Mouse (Mus musculus): ENCODE results near the gene Myg1. TPM values are rescaled to one million over a fixed set of nuclear protein-coding genes. Genes with fewer than 3 reads are reported as not detected.

Myg1 gene
- total and polyA plus RNA-seq, 3 experiments, result 19.0 to 27.8 (median 24.1) TPM

- no peak for TF ChIP-seq CTCF (IDR thresholded peaks at IDR 0.05)
- TF ChIP-seq EP300 (IDR thresholded peaks at IDR 0.05; ENCODE audit: insufficient read depth, low read depth, low read length), result no peak
- TF ChIP-seq POLR2A (IDR thresholded peaks at IDR 0.05; ENCODE audit: insufficient read depth, low read depth, low read length), result no peak
- Histone ChIP-seq H3K27ac (no peak overlapping the region), H3K4me1 (ENCODE audit: control insufficient read depth, insufficient read depth, low read length) (no peaks in the 10 kb centered on the region), H3K27me3 (ENCODE audit: control insufficient read depth, insufficient read depth, low read length) (no peaks in the 10 kb centered on the region; the same call in none of the 2 replicates), H3K36me3 (ENCODE audit: control insufficient read depth, insufficient read depth, low read length) (no peaks in the 10 kb centered on the region), H3K79me2 (replicated peaks; ENCODE audit: control insufficient read depth, insufficient read depth, low read length) (no peaks in the 10 kb centered on the region), H3K4me3 (no peak overlapping the region), H3K9ac (ENCODE audit: low read depth, low read length) (no peak overlapping the region)
- DNase-seq, result no peak
- intact Hi-C loops (cut with DNase I), result no loop called here
- 23% methylated on average over 7 of the region's 7 CpGs for WGBS
Measured at GRCm38 (mm10) chr15:102366238-102366637, 34.7 kb downstream of the Myg1 start.

GRCm38 (mm10) chr15:102366733-102367344, 35.3 kb downstream of the Myg1 start, which contains the start of gene Sp7:
Gene Sp7, minus strand, starts transcription at chr15:102367182.
- H3K4me3 ChIP-seq, result no peak within 1 kb of the TSS
- no peaks in the 10 kb centered on the region for H3K79me2 ChIP-seq (replicated peaks; ENCODE audit: control insufficient read depth, insufficient read depth, low read length)
- DNase-seq, result no peak
- no peaks in the 10 kb centered on the region for H3K36me3 ChIP-seq (ENCODE audit: control insufficient read depth, insufficient read depth, low read length)
- no peaks in the 10 kb centered on the region; the same call in none of the 2 replicates for H3K27me3 ChIP-seq (ENCODE audit: control insufficient read depth, insufficient read depth, low read length)
- TF ChIP-seq POLR2A (IDR thresholded peaks at IDR 0.05; ENCODE audit: insufficient read depth, low read depth, low read length), result no peak
- TF ChIP-seq CTCF (IDR thresholded peaks at IDR 0.05), result no peak
- TF ChIP-seq EP300 (IDR thresholded peaks at IDR 0.05; ENCODE audit: insufficient read depth, low read depth, low read length), result no peak
- no peak within 1 kb of the TSS for H3K27ac ChIP-seq
- H3K4me1 ChIP-seq (ENCODE audit: control insufficient read depth, insufficient read depth, low read length), result no peaks in the 10 kb centered on the region
- WGBS, result 7% methylated on average over 15 of the region's 15 CpGs
- intact Hi-C loops (cut with DNase I), result no loop called here
- no peak within 1 kb of the TSS for H3K9ac ChIP-seq (ENCODE audit: low read depth, low read length)

- no peaks in the 10 kb centered on the region for H3K4me1 ChIP-seq (ENCODE audit: control insufficient read depth, insufficient read depth, low read length)
- H3K27me3 ChIP-seq (ENCODE audit: control insufficient read depth, insufficient read depth, low read length), result no peaks in the 10 kb centered on the region; the same call in none of the 2 replicates
- no peak overlapping the region for H3K9ac ChIP-seq (ENCODE audit: low read depth, low read length)
- 12% methylated on average over 13 of the region's 13 CpGs for WGBS
- H3K27ac ChIP-seq, result no peak overlapping the region
- H3K79me2 ChIP-seq (replicated peaks; ENCODE audit: control insufficient read depth, insufficient read depth, low read length), result no peaks in the 10 kb centered on the region
- intact Hi-C loops (cut with DNase I), result no loop called here
- TF ChIP-seq EP300 (IDR thresholded peaks at IDR 0.05; ENCODE audit: insufficient read depth, low read depth, low read length) (no peak), POLR2A (IDR thresholded peaks at IDR 0.05; ENCODE audit: insufficient read depth, low read depth, low read length) (no peak), CTCF (IDR thresholded peaks at IDR 0.05) (no peak)
- DNase-seq, result no peak
- no peak overlapping the region for H3K4me3 ChIP-seq
- H3K36me3 ChIP-seq (ENCODE audit: control insufficient read depth, insufficient read depth, low read length), result no peaks in the 10 kb centered on the region
Measured at GRCm38 (mm10) chr15:102369972-102370371, 38.5 kb downstream of the Myg1 start.

- intact Hi-C loops (cut with DNase I), result no loop called here
- H3K9ac ChIP-seq (ENCODE audit: low read depth, low read length), result no peak overlapping the region
- no peaks in the 10 kb centered on the region for H3K36me3 ChIP-seq (ENCODE audit: control insufficient read depth, insufficient read depth, low read length)
- no peak overlapping the region for H3K27ac ChIP-seq
- 40% methylated on average over 10 of the region's 10 CpGs for WGBS
- no peaks in the 10 kb centered on the region for H3K79me2 ChIP-seq (replicated peaks; ENCODE audit: control insufficient read depth, insufficient read depth, low read length)
- H3K4me3 ChIP-seq, result no peak overlapping the region
- no peak for DNase-seq
- no peaks in the 10 kb centered on the region for H3K4me1 ChIP-seq (ENCODE audit: control insufficient read depth, insufficient read depth, low read length)
- TF ChIP-seq EP300 (IDR thresholded peaks at IDR 0.05; ENCODE audit: insufficient read depth, low read depth, low read length) (no peak), POLR2A (IDR thresholded peaks at IDR 0.05; ENCODE audit: insufficient read depth, low read depth, low read length) (no peak), CTCF (IDR thresholded peaks at IDR 0.05) (no peak)
- H3K27me3 ChIP-seq (ENCODE audit: control insufficient read depth, insufficient read depth, low read length), result no peaks in the 10 kb centered on the region; the same call in 1 of the 2 replicates
Measured at GRCm38 (mm10) chr15:102370727-102371126, 39.2 kb downstream of the Myg1 start.

- Histone ChIP-seq H3K4me1 (ENCODE audit: control insufficient read depth, insufficient read depth, low read length) (peaks cover 4% of the 10 kb centered on the region), H3K36me3 (ENCODE audit: control insufficient read depth, insufficient read depth, low read length) (no peaks in the 10 kb centered on the region), H3K79me2 (replicated peaks; ENCODE audit: control insufficient read depth, insufficient read depth, low read length) (no peaks in the 10 kb centered on the region), H3K27ac (peak overlapping the region; percentile 87), H3K27me3 (ENCODE audit: control insufficient read depth, insufficient read depth, low read length) (no peaks in the 10 kb centered on the region), H3K9ac (ENCODE audit: low read depth, low read length) (peak overlapping the region; percentile 93), H3K4me3 (peak overlapping the region; percentile 74)
- intact Hi-C loops (cut with DNase I), result loop anchor here (1.0 to 5.0 kb wide), 3 partner anchors 25 to 92 kb away; no protein-coding TSS in a partner anchor
- WGBS, result 3% methylated on average over 42 of the region's 43 CpGs
- TF ChIP-seq POLR2A (IDR thresholded peaks at IDR 0.05; ENCODE audit: insufficient read depth, low read depth, low read length) (peak; percentile 61), EP300 (IDR thresholded peaks at IDR 0.05; ENCODE audit: insufficient read depth, low read depth, low read length) (no peak), CTCF (IDR thresholded peaks at IDR 0.05) (no peak)
- DNase-seq, result peak; percentile 78 to 81
Measured at GRCm38 (mm10) chr15:102376453-102377162, 45.1 kb downstream of the Myg1 start.

GRCm38 (mm10) chr15:102377163-102377543, 45.6 kb downstream of the Myg1 start:
- peak; percentile 87 to 91 for DNase-seq
- Histone ChIP-seq H3K9ac (ENCODE audit: low read depth, low read length) (peak overlapping the region; percentile 93), H3K4me1 (ENCODE audit: control insufficient read depth, insufficient read depth, low read length) (peaks cover 4% of the 10 kb centered on the region), H3K36me3 (ENCODE audit: control insufficient read depth, insufficient read depth, low read length) (no peaks in the 10 kb centered on the region), H3K4me3 (peak overlapping the region; percentile 74), H3K27me3 (ENCODE audit: control insufficient read depth, insufficient read depth, low read length) (no peaks in the 10 kb centered on the region), H3K79me2 (replicated peaks; ENCODE audit: control insufficient read depth, insufficient read depth, low read length) (no peaks in the 10 kb centered on the region), H3K27ac (peak overlapping the region; percentile 87)
- 0% methylated on average over 7 of the region's 7 CpGs for WGBS
- TF ChIP-seq CTCF (IDR thresholded peaks at IDR 0.05) (peak; percentile 90), POLR2A (IDR thresholded peaks at IDR 0.05; ENCODE audit: insufficient read depth, low read depth, low read length) (no peak), EP300 (IDR thresholded peaks at IDR 0.05; ENCODE audit: insufficient read depth, low read depth, low read length) (peak; percentile 75; the same call in 1 of the 2 replicates)
- intact Hi-C loops (cut with DNase I), result loop anchor here (1.0 to 5.0 kb wide), 3 partner anchors 26 to 92 kb away; no protein-coding TSS in a partner anchor

Measured in heart, adult 2 months (tissue).